Mouse (Mus musculus): ENCODE data around the gene Iars2. TPM values are rescaled to one million over a fixed set of nuclear protein-coding genes. Genes with fewer than 3 reads are reported as not detected.

Gene Iars2
- total and polyA plus RNA-seq, 3 experiments = 39.9 to 43.9 TPM; not detected in 1

DNA sequence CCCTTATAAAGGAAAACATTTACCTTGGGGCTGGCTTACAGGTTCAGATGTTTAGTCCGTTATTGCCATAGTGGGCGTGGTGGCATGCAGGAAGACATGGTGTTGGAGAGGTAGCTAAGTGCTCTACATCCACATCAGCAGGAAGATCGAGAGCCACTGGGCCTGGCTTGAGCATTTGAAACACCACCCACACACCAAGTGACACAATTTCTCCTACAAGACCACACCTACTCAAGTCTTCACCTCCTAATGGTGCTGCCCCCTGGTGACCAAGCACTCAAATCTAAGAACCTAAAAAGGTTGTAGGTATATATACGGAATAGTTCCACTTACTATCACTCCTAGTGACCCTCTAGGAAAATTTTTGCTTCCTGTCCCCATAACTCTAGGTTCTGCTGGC, 92.7 kb downstream of the Iars2 start:
- DNase-seq (ENCODE audit: low read depth, low spot score) = peak; percentile 51
- Histone ChIP-seq H3K9ac (ENCODE audit: control insufficient read depth, low read depth, low read length, poor library complexity, severe bottlenecking) (no peak overlapping the region), H3K79me2 (ENCODE audit: control insufficient read depth, insufficient read depth, low read length, poor library complexity) (no peaks in the 10 kb centered on the region), H3K9me3 (replicated peaks; ENCODE audit: insufficient read depth, low read length) (no peaks in the 10 kb centered on the region), H3K27ac (ENCODE audit: control insufficient read depth, low read depth, low read length) (no peak overlapping the region), H3K4me1 (ENCODE audit: control insufficient read depth in 1 of 2, insufficient read depth in 2 of 2, low read length in 2 of 2) (no peaks in the 10 kb centered on the region), H3K4me3 (ENCODE audit: control insufficient read depth in 1 of 2, insufficient read depth in 1 of 2, low read depth in 2 of 2, low read length in 2 of 2) (no peak overlapping the region), H3K27me3 (ENCODE audit: control insufficient read depth in 1 of 2, insufficient read depth in 2 of 2, low read length in 2 of 2) (no peaks in the 10 kb centered on the region), H3K36me3 (ENCODE audit: control insufficient read depth in 1 of 2, insufficient read depth in 2 of 2, low read length in 2 of 2) (peaks cover 0 to 27% of the 10 kb centered on the region in 2 experiments; a peak in 2 of 4 replicates)
- TF ChIP-seq RAD21 (IDR thresholded peaks at IDR 0.05; ENCODE audit: low read depth, low read length) (no peak), CTCF (IDR thresholded peaks at IDR 0.05 in 2 of 3, conservative IDR thresholded peaks at IDR 0.05 in 1 of 3; ENCODE audit: control insufficient read depth in 1 of 3, insufficient read depth in 1 of 3, low read depth in 2 of 3, low read length in 3 of 3, poor library complexity in 1 of 3, severe bottlenecking in 1 of 3) (peak in 2 of 3 experiments; percentile 10 to 35; a peak in 2 of 6 replicates)

DNA sequence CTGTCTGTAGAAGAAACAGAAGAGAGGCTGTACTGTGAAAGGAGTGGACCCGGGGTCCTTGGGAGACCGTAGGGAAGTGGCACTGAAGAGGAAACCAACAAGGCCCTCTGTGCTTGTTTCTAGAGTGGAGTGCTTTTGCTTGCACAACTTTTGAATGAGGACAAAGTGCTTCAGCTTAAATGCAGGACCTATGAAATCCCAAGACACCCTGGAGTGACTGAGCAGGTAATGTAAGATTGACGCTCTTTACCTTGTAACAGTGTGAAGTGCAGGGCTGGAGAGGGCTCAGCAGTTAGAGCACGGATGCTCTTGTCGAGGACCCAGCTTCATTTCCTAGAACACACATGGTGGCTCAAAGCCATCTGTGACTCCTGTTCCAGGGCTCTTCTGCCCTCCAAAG, 93.4 kb downstream of the Iars2 start:
- Histone ChIP-seq H3K9ac (ENCODE audit: control insufficient read depth, low read depth, low read length, poor library complexity, severe bottlenecking) (no peak overlapping the region), H3K36me3 (ENCODE audit: control insufficient read depth in 1 of 2, insufficient read depth in 2 of 2, low read length in 2 of 2) (peaks cover 0 to 22% of the 10 kb centered on the region in 2 experiments; a peak in 2 of 4 replicates)
- no peak for TF ChIP-seq MXI1 (IDR thresholded peaks at IDR 0.05; ENCODE audit: low read depth, low read length)
- no peak for TF ChIP-seq MAFK (IDR thresholded peaks at IDR 0.05; ENCODE audit: borderline replicate concordance, low read depth, low read length)

More for the DNA sequence above, 93.4 kb downstream of the Iars2 start:
- Histone ChIP-seq H3K4me3 (ENCODE audit: control insufficient read depth in 1 of 2, insufficient read depth in 1 of 2, low read depth in 2 of 2, low read length in 2 of 2) (no peak overlapping the region), H3K79me2 (ENCODE audit: control insufficient read depth, insufficient read depth, low read length, poor library complexity) (no peaks in the 10 kb centered on the region), H3K4me1 (ENCODE audit: control insufficient read depth in 1 of 2, insufficient read depth in 2 of 2, low read length in 2 of 2) (no peaks in the 10 kb centered on the region), H3K27ac (ENCODE audit: control insufficient read depth, low read depth, low read length) (no peak overlapping the region), H3K27me3 (ENCODE audit: control insufficient read depth in 1 of 2, insufficient read depth in 2 of 2, low read length in 2 of 2) (no peaks in the 10 kb centered on the region), H3K9me3 (replicated peaks; ENCODE audit: insufficient read depth, low read length) (no peaks in the 10 kb centered on the region)
- DNase-seq (ENCODE audit: low read depth, low spot score) = no peak

Other genes starting within 250 kb of the Iars2 start
- 24.1 and 29.4 TPM in 2 replicates for gene Rab3gap2, start 125.3 kb downstream of the Iars2 start, total RNA-seq (2012; rRNA removed)
- 10 to 100 TPM in 1 of 2 experiments, not detected in 1; 40.1 TPM for gene Rab3gap2, start 125.3 kb downstream of the Iars2 start, polyA plus RNA-seq (2012; ENCODE audit: insufficient read depth in 1 of 2, insufficient read length in 2 of 2, low read depth in 1 of 2, low replicate concordance in 2 of 2, missing spikeins in 1 of 2)
- gene Bpnt1, start 2.8 kb upstream of the Iars2 start, total RNA-seq (2012; rRNA removed) = 28.5 and 29.1 TPM in 2 replicates
- gene Bpnt1, start 2.8 kb upstream of the Iars2 start, polyA plus RNA-seq (2012; ENCODE audit: insufficient read depth in 1 of 2, insufficient read length in 2 of 2, low read depth in 1 of 2, low replicate concordance in 2 of 2, missing spikeins in 1 of 2) = 10 to 100 TPM in 1 of 2 experiments, not detected in 1; 22.0 TPM
- gene Eprs, start 33.6 kb upstream of the Iars2 start, total RNA-seq (2012; rRNA removed) = 177 and 197 TPM in 2 replicates
- gene Eprs, start 33.6 kb upstream of the Iars2 start, polyA plus RNA-seq (2012; ENCODE audit: insufficient read depth in 1 of 2, insufficient read length in 2 of 2, low read depth in 1 of 2, low replicate concordance in 2 of 2, missing spikeins in 1 of 2) = 100 to 1,000 TPM; 177 to 355 TPM
- 2.1 and 3.9 TPM in 2 replicates for gene Slc30a10, start 125.5 kb upstream of the Iars2 start, total RNA-seq (2012; rRNA removed)
- gene Slc30a10, start 125.5 kb upstream of the Iars2 start, polyA plus RNA-seq (2012; ENCODE audit: insufficient read depth in 1 of 2, insufficient read length in 2 of 2, low read depth in 1 of 2, low replicate concordance in 2 of 2, missing spikeins in 1 of 2) = 1 to 10 TPM in 1 of 2 experiments, not detected in 1; 7.9 TPM

All from MEL (cell line).